Mouse (Mus musculus) brain, embryonic 14.5 days (tissue): ENCODE measurements around the gene Lrrc74a.

Source experiments
- CTCF ChIP-seq: fragments of 200-500 bp; IDR thresholded peaks from 2 replicates; pipeline ENCODE4 v1.5.1; 2012; ENCODE audit warnings: inconsistent platforms, mild to moderate bottlenecking, moderate library complexity, borderline replicate concordance; ENCODE audit not compliant: insufficient read depth, insufficient read length; ENCODE audit errors: extremely low read depth
- POLR2A ChIP-seq: fragments of 200-500 bp; IDR thresholded peaks from 2 replicates; pipeline ENCODE4 v1.6.1; 2012; ENCODE audit warnings: mild to moderate bottlenecking, inconsistent platforms, borderline replicate concordance; ENCODE audit not compliant: poor library complexity, insufficient read depth, insufficient read length, severe bottlenecking; ENCODE audit errors: extremely low read depth

GRCm38 (mm10) chr12:86793830-86794229 is 59.7 kb downstream of the Lrrc74a start:
- TF ChIP-seq POLR2A, result no peak
- no peak for TF ChIP-seq CTCF
